Mouse (Mus musculus) bone marrow, adult 2 months (tissue): Measurements from ENCODE around the gene Akip1.

Experiments used
- CTCF ChIP-seq: fragments of 200-500 bp; IDR thresholded peaks from 2 replicates; pipeline ENCODE4 v1.5.1; 2011; ENCODE audit warnings: low read length, control low read depth; ENCODE audit not compliant: control insufficient read depth, insufficient read depth
- POLR2A ChIP-seq: fragments of 200-500 bp; IDR thresholded peaks from 2 replicates; pipeline ENCODE4 v1.6.1; 2011; ENCODE audit warnings: low read depth, mild to moderate bottlenecking, control low read depth, low read length, borderline replicate concordance; ENCODE audit not compliant: control insufficient read depth

DNA sequence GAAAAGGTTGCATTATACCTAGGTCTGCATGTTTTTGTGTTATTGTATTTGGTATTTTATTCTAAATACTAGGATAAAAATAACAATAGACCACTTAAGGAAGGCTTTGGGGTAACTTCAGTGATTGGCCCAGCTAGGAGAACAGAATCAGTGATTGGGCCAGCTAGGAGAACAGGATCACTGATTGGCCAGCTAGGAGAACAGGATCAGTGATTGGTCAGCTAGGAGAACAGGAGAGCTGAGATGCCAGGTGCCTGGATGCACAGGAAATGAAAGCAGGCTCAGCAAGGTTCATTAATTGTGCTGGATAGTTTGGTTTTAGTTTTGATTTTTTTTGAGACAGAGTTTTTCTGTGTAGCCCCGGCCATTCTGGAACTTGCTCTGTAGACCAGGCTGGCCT, 22.6 kb upstream of the Akip1 start:
- TF ChIP-seq CTCF, result no peak
- no peak for TF ChIP-seq POLR2A
